In genomic region chr15:5579559-5579958, GRCm38 (mm10) we compare ENCODE assay signal across 13 mouse cellular contexts.
"Had no signal": no experiment of that assay in that cellular context is flagged by ENCODE, and none has a peak within 500 bp of the region (broad histone marks: within the 10 kb centered on the region; RNA-seq: fewer than 3 reads in every experiment).

No protein-coding gene starts in this region.

- H3K27me3 ChIP-seq: liver, embryonic 13.5 days; neural tube, embryonic 12.5 days; neural tube, embryonic 15.5 days had no signal

- DNase-seq: kidney, postnatal 25 days; layer of hippocampus, postnatal 36 days; liver, embryonic 13.5 days; lung, adult 2 months; lung, postnatal 14 days; lung, postnatal 4 days; midbrain, embryonic 14.5 days; right cerebral cortex, postnatal 14 days; right cerebral cortex, postnatal 4 days; thymus, adult 2 months; thymus, postnatal 25 days had no signal
